Mouse (Mus musculus) testis, postnatal 10 days (tissue): ENCODE data around the gene Oaz2.

ENCODE experiments used
- DNase-seq: peaks from one replicate; pipeline ENCODE4 v3.0.0; 2021; ENCODE audit warnings: low spot score

Gene Oaz2

GRCm38 (mm10) chr9:65692959-65693603 is 25.3 kb downstream of the Oaz2 start:
- no peak for DNase-seq

GRCm38 (mm10) chr9:65695646-65696045 is 27.8 kb downstream of the Oaz2 start:
- no peak for DNase-seq

DNA sequence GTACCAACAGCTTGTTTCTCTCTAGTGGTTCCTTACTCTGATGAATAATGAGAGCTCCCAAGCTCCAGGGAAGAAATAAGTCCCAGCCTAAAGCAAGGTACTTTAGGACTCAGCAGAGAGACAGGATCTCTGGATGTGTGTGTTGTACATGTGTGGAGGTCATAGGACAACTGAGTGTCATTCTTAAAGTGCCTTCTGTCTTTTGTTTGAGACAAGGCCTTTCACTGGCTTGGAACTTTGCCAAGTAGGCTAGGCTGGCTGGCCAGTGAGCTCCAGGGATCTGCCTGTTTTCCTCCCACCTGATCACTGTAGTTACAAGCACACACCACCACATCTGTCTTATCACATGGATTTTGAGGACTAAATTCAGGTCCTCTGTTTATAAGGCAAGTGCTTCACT is 28.5 kb downstream of the Oaz2 start:
- no peak for DNase-seq

DNA sequence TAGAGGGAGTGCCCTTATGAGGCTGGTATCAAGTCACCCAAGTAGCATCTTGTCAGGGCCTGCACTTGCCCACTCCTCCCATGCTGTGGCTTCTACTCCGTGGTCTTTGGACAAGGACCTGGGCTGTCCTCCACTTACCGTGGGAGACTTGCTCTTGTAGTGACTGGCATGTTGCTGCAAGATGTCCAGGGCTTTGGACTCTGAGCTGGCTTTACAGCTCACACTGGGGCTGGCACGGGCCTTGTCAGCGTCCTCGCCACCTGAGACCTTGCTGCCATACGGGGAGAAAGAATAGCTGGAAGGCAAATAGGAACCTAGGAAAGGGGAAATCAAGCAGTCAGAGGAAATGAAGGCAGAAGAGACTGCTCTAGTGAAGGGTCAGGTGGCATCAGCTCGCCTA is 29.6 kb downstream of the Oaz2 start:
- no peak for DNase-seq

- DNase-seq = no peak
These were observed 30.2 kb downstream of the Oaz2 start for GRCm38 (mm10) chr9:65697992-65698391.

DNA sequence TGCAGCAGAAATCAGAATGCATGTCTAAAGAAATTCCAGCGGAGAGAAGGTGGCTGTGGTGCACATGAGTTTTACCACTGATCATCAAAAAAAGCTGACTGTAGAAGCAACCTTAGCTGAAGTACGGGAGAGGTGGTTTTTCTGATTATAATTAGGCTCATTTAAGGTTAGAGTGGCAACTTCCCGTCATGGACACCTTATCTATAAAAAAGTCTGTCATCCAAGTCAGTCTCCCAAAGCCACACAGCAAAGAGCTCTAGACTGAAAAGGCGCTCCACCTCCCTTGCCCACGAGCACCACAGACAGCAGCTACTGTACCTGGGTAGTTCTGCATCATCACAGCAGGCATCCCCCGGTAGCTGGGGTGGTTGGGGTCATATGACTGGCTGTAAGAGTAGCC is 32.7 kb downstream of the Oaz2 start:
- DNase-seq = no peak

- no peak for DNase-seq
These were observed 34.5 kb downstream of the Oaz2 start for GRCm38 (mm10) chr9:65702286-65702685.

DNA sequence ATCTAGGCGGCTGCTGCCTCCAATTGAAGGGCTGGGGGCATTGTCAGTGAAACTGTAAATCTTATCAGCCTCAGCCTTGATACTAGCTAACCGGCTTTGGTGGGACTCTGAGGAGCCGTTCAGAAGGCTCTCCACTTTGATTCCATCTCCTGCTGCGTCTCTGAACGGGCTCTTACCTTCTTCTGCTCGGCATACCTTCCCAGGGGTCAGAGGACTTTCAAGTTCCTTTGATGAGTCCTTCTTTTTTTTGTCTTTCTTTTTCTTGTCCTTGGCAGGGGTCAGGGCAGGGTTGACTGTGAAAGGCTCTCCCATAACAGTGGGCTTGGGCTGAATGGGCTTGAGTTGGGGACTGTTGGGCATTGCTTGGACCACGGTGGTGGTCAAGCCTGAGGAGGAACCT is 35.4 kb downstream of the Oaz2 start:
- no peak for DNase-seq

DNA sequence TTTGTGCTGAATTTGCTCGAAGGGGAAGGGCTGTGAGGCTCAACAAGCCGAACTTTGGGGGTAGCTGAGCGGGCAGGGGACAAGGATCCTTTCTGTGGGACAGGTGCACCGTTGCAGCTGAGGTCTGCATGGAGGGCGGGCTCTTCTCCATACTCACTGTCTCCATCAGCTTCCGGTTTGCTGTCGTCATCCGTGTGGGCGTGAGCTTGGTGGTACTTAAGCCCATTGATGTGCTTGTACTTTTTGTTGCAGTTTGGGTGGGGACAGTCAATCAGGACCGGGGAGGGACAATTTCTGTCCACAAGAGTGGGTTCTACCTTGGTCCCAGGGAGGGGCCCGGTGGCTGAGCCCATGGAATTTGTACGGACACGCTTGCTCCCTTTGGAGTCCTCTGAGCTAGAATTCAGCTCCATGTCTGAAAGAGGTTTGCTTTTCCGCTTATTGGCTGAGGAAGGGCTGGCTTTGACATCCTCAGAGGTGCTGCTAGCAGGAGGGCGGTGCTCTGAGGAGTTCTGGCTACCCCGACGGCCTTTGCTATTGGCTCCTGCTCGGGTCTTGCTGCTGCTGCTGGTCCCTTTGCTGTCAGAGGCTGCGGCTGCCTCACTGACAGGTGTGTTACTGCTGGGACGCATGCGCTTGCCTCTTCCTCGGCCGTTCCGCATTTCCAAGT is 36.3 kb downstream of the Oaz2 start:
- DNase-seq = no peak

DNA sequence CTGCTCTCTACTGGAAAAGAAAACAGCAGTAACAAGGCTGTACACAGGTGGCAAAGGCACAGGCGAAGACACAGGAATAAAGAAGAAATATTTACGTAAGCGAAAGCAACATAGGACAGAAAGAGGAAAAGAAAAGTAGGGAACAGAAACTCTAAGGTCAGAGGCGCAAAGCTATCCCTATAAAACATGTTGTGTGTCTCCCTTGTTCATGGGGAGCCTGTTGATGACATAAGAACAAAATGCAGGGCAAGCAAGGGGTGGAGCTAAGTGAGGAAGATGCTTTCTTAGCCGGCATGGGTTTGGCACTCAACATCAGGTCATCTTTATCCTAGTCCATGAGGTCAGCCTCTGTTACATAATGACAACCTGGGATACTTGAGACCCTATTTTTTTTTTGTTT is 50.4 kb downstream of the Oaz2 start:
- no peak for DNase-seq

GRCm38 (mm10) chr9:65721161-65721566 is 53.4 kb downstream of the Oaz2 start:
- DNase-seq = no peak

DNA sequence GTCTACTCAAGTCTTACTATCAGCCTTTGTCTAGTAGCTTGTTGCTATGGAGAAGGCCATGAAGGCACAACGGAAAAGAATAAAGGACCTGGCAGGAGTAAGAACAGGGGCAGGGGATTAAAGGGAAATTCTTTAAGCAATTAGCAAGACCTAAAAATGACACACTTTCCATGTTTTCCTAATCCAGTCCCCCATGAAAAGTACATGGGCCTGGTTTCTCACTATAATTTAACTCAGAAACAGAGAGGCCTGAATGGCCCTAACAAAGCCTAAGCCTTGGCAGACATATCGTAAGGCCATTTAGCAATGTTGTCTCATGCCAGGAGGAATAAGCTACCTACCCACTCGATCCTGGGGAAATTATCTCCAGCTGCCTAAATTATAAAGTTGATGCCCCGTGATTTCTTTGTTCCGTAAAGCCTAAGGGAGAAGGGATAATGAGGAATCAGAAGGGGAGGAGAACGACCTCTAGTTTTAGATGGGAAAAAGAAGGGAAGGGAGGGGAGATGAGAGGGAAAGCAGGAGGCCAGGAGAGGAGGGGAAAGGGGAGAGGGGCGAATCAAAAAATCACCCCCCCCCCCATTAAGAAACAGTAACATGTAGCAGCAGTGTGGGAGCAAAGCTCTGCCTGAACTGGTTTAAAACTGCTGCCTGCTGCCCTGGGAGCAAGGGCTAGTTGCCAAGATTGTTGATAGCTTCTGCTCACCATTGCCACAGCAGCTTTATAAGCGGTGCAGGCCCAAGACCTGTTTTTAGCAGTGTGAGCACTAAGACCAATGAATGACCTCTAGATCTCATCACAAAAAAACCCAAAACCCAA is 56.9 kb downstream of the Oaz2 start:
- no peak for DNase-seq

- DNase-seq = no peak
These were observed 57.5 kb downstream of the Oaz2 start for GRCm38 (mm10) chr9:65725291-65725622.

DNA sequence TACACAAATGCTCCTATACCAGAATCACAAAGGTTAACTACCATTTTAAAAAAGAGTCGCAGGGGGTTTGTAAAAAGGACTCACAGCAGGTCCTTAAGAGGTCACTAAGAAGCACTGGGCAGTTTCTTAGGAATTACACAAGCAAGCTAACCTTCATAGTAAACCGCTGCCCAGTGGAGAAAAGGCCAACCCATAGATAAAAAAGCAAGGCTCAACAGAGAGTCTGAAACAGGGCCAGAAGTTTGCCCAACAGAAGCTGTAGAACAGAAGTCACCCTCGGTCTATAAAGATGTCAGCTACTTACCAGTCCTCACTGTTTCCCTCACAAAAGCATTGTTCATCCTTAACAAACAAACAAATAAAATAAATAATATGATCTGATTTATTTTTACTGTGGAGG is 58.6 kb downstream of the Oaz2 start:
- DNase-seq = no peak

GRCm38 (mm10) chr9:65727491-65727890 is 59.7 kb downstream of the Oaz2 start:
- no peak for DNase-seq

- DNase-seq = no peak
These were observed 60.8 kb downstream of the Oaz2 start for GRCm38 (mm10) chr9:65728588-65728987.

- DNase-seq = no peak
These were observed 67.1 kb downstream of the Oaz2 start for GRCm38 (mm10) chr9:65734931-65735330.
